Mouse (Mus musculus): ENCODE results near the gene Tmem131l. TPM values are rescaled to one million over a fixed set of nuclear protein-coding genes. Genes with fewer than 3 reads are reported as not detected.

Gene Tmem131l
- total and polyA plus RNA-seq, 3 experiments, result 9.6 to 39.6 TPM; not detected in 1

- Histone ChIP-seq H3K9me3 (replicated peaks; ENCODE audit: insufficient read depth, low read length) (no peaks in the 10 kb centered on the region), H3K4me3 (ENCODE audit: control insufficient read depth in 1 of 2, insufficient read depth in 1 of 2, low read depth in 2 of 2, low read length in 2 of 2) (peak overlapping the region; percentile 74 to 96), H3K27me3 (ENCODE audit: control insufficient read depth in 1 of 2, insufficient read depth in 2 of 2, low read length in 2 of 2) (no peaks in the 10 kb centered on the region), H3K27ac (ENCODE audit: control insufficient read depth, low read depth, low read length) (peak overlapping the region; percentile 74), H3K9ac (ENCODE audit: control insufficient read depth, low read depth, low read length, poor library complexity, severe bottlenecking) (peak overlapping the region; percentile 91), H3K79me2 (ENCODE audit: control insufficient read depth, insufficient read depth, low read length, poor library complexity) (peaks cover 36% of the 10 kb centered on the region), H3K36me3 (ENCODE audit: control insufficient read depth in 1 of 2, insufficient read depth in 2 of 2, low read length in 2 of 2) (peaks cover 0 to 60% of the 10 kb centered on the region in 2 experiments; a peak in 2 of 4 replicates), H3K4me1 (ENCODE audit: control insufficient read depth in 1 of 2, insufficient read depth in 2 of 2, low read length in 2 of 2) (peaks cover 22 to 42% of the 10 kb centered on the region in 2 experiments)
- TF ChIP-seq MYC (IDR thresholded peaks at IDR 0.05; ENCODE audit: low read depth, low read length) (peak; percentile 37; the same call in 1 of the 2 replicates), POLR2AphosphoS5 (IDR thresholded peaks at IDR 0.05; ENCODE audit: borderline replicate concordance, low read depth, low read length) (no peak), EP300 (IDR thresholded peaks at IDR 0.05; ENCODE audit: low read depth in 1 of 2, low read length in 2 of 2) (no peak), MAX (IDR thresholded peaks at IDR 0.05; ENCODE audit: low read length) (peak; percentile 76), GABPA (IDR thresholded peaks at IDR 0.05; ENCODE audit: low read depth, low read length) (no peak), BHLHE40 (IDR thresholded peaks at IDR 0.05; ENCODE audit: borderline replicate concordance, low read depth, low read length) (no peak), UBTF (IDR thresholded peaks at IDR 0.05; ENCODE audit: borderline replicate concordance, insufficient read depth, low read depth, low read length) (no peak), TCF12 (IDR thresholded peaks at IDR 0.05; ENCODE audit: low read depth, low read length) (no peak), TAL1 (IDR thresholded peaks at IDR 0.05; ENCODE audit: low read length) (no peak), ZKSCAN1 (IDR thresholded peaks at IDR 0.05; ENCODE audit: low read depth, low read length) (no peak), POLR2A (IDR thresholded peaks at IDR 0.05; ENCODE audit: control insufficient read depth in 1 of 2, insufficient read depth in 1 of 2, low read depth in 1 of 2, low read length in 2 of 2, poor library complexity in 1 of 2) (no peak), USF2 (IDR thresholded peaks at IDR 0.05; ENCODE audit: borderline replicate concordance in 1 of 2, insufficient read depth in 1 of 2, low read depth in 1 of 2, low read length in 2 of 2) (no peak), MAZ (IDR thresholded peaks at IDR 0.05; ENCODE audit: low read depth, low read length) (peak; percentile 33; the same call in 1 of the 2 replicates), ZMIZ1 (IDR thresholded peaks at IDR 0.05; ENCODE audit: low read depth, low read length) (no peak), USF1 (IDR thresholded peaks at IDR 0.05; ENCODE audit: low read depth, low read length) (peak; percentile 51), SIN3A (IDR thresholded peaks at IDR 0.05; ENCODE audit: low read length) (peak; percentile 66; the same call in 1 of the 2 replicates), GATA1 (IDR thresholded peaks at IDR 0.05; ENCODE audit: low read depth, low read length) (no peak), CTCF (IDR thresholded peaks at IDR 0.05 in 2 of 3, conservative IDR thresholded peaks at IDR 0.05 in 1 of 3; ENCODE audit: control insufficient read depth in 1 of 3, insufficient read depth in 1 of 3, low read depth in 2 of 3, low read length in 3 of 3, poor library complexity in 1 of 3, severe bottlenecking in 1 of 3) (no peak), MXI1 (IDR thresholded peaks at IDR 0.05; ENCODE audit: low read depth, low read length) (peak; percentile 65), MYB (IDR thresholded peaks at IDR 0.05; ENCODE audit: low read depth, low read length) (no peak), E2F4 (IDR thresholded peaks at IDR 0.05; ENCODE audit: borderline replicate concordance, low read depth, low read length) (no peak), ETS1 (IDR thresholded peaks at IDR 0.05; ENCODE audit: low read depth, low read length) (peak; percentile 7; the same call in 1 of the 2 replicates), CHD1 (IDR thresholded peaks at IDR 0.05; ENCODE audit: low read depth, low read length) (no peak), RAD21 (IDR thresholded peaks at IDR 0.05; ENCODE audit: low read depth, low read length) (no peak), MEF2A (IDR thresholded peaks at IDR 0.05; ENCODE audit: extremely low read depth, insufficient replicate concordance, low read depth, low read length, poor library complexity, severe bottlenecking) (no peak), HCFC1 (IDR thresholded peaks at IDR 0.05; ENCODE audit: low read depth, low read length) (no peak), RCOR1 (IDR thresholded peaks at IDR 0.05; ENCODE audit: low read depth, low read length) (no peak)
- DNase-seq (ENCODE audit: low read depth, low spot score), result peak; percentile 86
Observed at GRCm38 (mm10) chr3:84038981-84039645, 862 bp downstream of the Tmem131l start.

Measured in MEL (cell line).